Mouse (Mus musculus) heart, adult 2 months (tissue): ENCODE measurements around the gene Tspan12.

Experiments
- CTCF ChIP-seq: fragments of 200-600 bp; IDR thresholded peaks from 2 replicates; pipeline ENCODE4 v1.8.1; 2022; ENCODE audit warnings: antibody characterized with exemption, mild to moderate bottlenecking, moderate library complexity
- POLR2A ChIP-seq: fragments of 200-500 bp; IDR thresholded peaks from 2 replicates; pipeline ENCODE4 v1.6.1; 2011; ENCODE audit warnings: mild to moderate bottlenecking, low read depth, low read length, control low read depth; ENCODE audit not compliant: insufficient read depth

- TF ChIP-seq CTCF (no peak), POLR2A (no peak)
Observed at GRCm38 (mm10) chr6:21853342-21853741, 1.0 kb upstream of the Tspan12 start.
